ENCODE assay signal across 32 mouse cellular contexts in the genomic region with DNA sequence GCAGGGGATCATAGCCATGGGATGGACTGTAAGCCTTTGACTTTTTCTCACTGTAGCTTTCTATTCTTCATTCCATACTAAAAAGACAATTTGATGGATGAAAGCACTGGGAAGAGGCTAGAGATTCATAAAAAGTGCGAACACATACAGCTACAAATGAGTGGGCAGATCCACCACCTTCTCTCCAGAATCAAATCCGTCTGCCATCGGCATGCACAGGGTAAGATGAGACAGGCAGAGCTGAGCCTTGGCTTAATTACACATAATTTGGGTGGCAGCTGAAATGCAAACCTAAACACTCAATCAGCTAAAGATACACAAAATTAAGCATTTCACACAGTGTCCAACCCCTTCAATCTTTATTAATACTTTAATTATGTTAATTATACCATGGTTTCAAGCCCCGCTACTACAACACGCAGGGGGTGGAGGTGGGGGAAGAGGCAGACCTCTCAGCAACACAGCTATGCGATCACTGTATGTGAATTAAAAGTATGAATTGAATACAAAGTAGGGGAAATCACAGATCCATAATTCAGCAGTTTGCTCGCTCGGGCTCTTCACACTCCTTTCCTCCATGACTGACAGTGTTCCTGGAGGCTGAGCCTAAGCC.
DNase-seq lines count a peak whose midpoint lies in the region; ATAC-seq and TF ChIP-seq lines count a peak whose summit lies in the region.
"Had no signal": no experiment of that assay in that cellular context is flagged by ENCODE, and none has a peak within 500 bp of the region (broad histone marks: within the 10 kb centered on the region; RNA-seq: fewer than 3 reads in every experiment).

No protein-coding gene starts in this region.

- no peak overlapping the region for H3K27ac ChIP-seq in forebrain, embryonic 14.5 days (ENCODE audit: low read depth, low read length)
- H3K27ac ChIP-seq in forebrain, embryonic 12.5 days: no peak overlapping the region
- H3K27ac ChIP-seq in layer of hippocampus, adult 2 months: no peak overlapping the region
- H3K27ac ChIP-seq in forebrain, postnatal 0 days (ENCODE audit: low read depth, low read length): no peak overlapping the region
- no peak overlapping the region for H3K27ac ChIP-seq in hindbrain, embryonic 10.5 days
- H3K27ac ChIP-seq: heart, embryonic 13.5 days; kidney, postnatal 0 days; left cerebral cortex, adult 2 months; limb, embryonic 15.5 days; liver, embryonic 13.5 days; macrophage; midbrain, embryonic 13.5 days; neural tube, embryonic 15.5 days; stomach, postnatal 0 days had no signal

- 68% methylated on average over 8 of the region's 8 CpGs for WGBS in forebrain, embryonic 14.5 days
- WGBS in forebrain, embryonic 12.5 days: 68% methylated on average over 8 of the region's 8 CpGs
- 56% methylated on average over 8 of the region's 8 CpGs for WGBS in forebrain, postnatal 0 days
- WGBS in hindbrain, embryonic 10.5 days: 86% methylated on average over 8 of the region's 8 CpGs

- H3K4me3 ChIP-seq in forebrain, embryonic 14.5 days (ENCODE audit: low read depth, low read length): no peak overlapping the region
- no peak overlapping the region for H3K4me3 ChIP-seq in forebrain, embryonic 12.5 days (replicated peaks)
- no peak overlapping the region for H3K4me3 ChIP-seq in layer of hippocampus, adult 2 months
- no peak overlapping the region for H3K4me3 ChIP-seq in forebrain, postnatal 0 days (ENCODE audit: low read depth, low read length)
- H3K4me3 ChIP-seq in hindbrain, embryonic 10.5 days: no peak overlapping the region
- H3K4me3 ChIP-seq: heart, embryonic 13.5 days; left cerebral cortex, adult 2 months; limb, embryonic 15.5 days; liver, embryonic 13.5 days; midbrain, embryonic 13.5 days; neural tube, embryonic 15.5 days had no signal

- peak; percentile 39 for DNase-seq in forebrain, embryonic 14.5 days (ENCODE audit: low spot score)
- peak; percentile 13 for DNase-seq in layer of hippocampus, adult 2 months (ENCODE audit: low spot score in 2 of 2)
- DNase-seq in layer of hippocampus, postnatal 10 days (ENCODE audit: low spot score in 2 of 2): no peak
- no peak for DNase-seq in forebrain, postnatal 0 days
- no peak for DNase-seq in lung, postnatal 36 days
- DNase-seq in hindbrain, embryonic 10.5 days (ENCODE audit: low spot score): no peak
- DNase-seq: adrenal gland, adult 8-10 months; cerebellum, adult 11 months; cerebellum, adult 9-10 months; cerebellum, postnatal 36 days; gastrocnemius, postnatal 10 days; heart, postnatal 10 days; kidney, adult 18-20 months; kidney, postnatal 4 days; left cerebral cortex, postnatal 4 days; liver, embryonic 13.5 days; lung, adult 18-20 months; right cerebral cortex, postnatal 4 days; thymus, adult 18-20 months; thymus, postnatal 25 days had no signal

- no peaks in the 10 kb centered on the region for H3K4me1 ChIP-seq in forebrain, embryonic 14.5 days (ENCODE audit: control insufficient read depth, insufficient read depth, low read length)
- H3K4me1 ChIP-seq in forebrain, embryonic 12.5 days: no peaks in the 10 kb centered on the region
- H3K4me1 ChIP-seq in forebrain, postnatal 0 days (ENCODE audit: insufficient read depth): no peaks in the 10 kb centered on the region
- H3K4me1 ChIP-seq in hindbrain, embryonic 10.5 days (replicated peaks): no peaks in the 10 kb centered on the region
- H3K4me1 ChIP-seq: heart, embryonic 13.5 days; liver, embryonic 13.5 days; midbrain, embryonic 13.5 days; neural tube, embryonic 15.5 days had no signal

- peak; percentile 68; the same call in 1 of the 2 replicates for ATAC-seq in forebrain, embryonic 14.5 days
- no peak; the same call in 1 of the 2 replicates for ATAC-seq in forebrain, embryonic 12.5 days (ENCODE audit: low FRiP score)
- peak; percentile 36; the same call in 1 of the 2 replicates for ATAC-seq in forebrain, postnatal 0 days
- ATAC-seq: hindbrain, embryonic 16.5 days; lung, postnatal 0 days; midbrain, embryonic 13.5 days had no signal

- no peak for TF ChIP-seq CTCF in layer of hippocampus, adult 2 months (conservative IDR thresholded peaks at IDR 0.05)
- no peak for TF ChIP-seq CTCF in forebrain, postnatal 0 days (IDR thresholded peaks at IDR 0.05; ENCODE audit: low read depth)

- no peak overlapping the region for H3K9ac ChIP-seq in forebrain, embryonic 14.5 days (ENCODE audit: low read length)
- H3K9ac ChIP-seq in forebrain, embryonic 12.5 days: no peak overlapping the region
- no peak overlapping the region for H3K9ac ChIP-seq in forebrain, postnatal 0 days
- H3K9ac ChIP-seq: heart, embryonic 13.5 days; limb, embryonic 15.5 days; liver, embryonic 13.5 days; midbrain, embryonic 13.5 days; neural tube, embryonic 15.5 days had no signal

- no peak overlapping the region for H3K4me2 ChIP-seq in forebrain, embryonic 14.5 days (ENCODE audit: low read length)
- H3K4me2 ChIP-seq in forebrain, embryonic 12.5 days: no peak overlapping the region
- no peak overlapping the region for H3K4me2 ChIP-seq in forebrain, postnatal 0 days (ENCODE audit: low read depth)
- H3K4me2 ChIP-seq: heart, embryonic 13.5 days; limb, embryonic 15.5 days; liver, embryonic 13.5 days; midbrain, embryonic 13.5 days; neural tube, embryonic 15.5 days had no signal

- H3K9me3 ChIP-seq in forebrain, embryonic 14.5 days (replicated peaks; ENCODE audit: control insufficient read depth, low read length): no peaks in the 10 kb centered on the region
- H3K9me3 ChIP-seq in forebrain, embryonic 12.5 days: no peaks in the 10 kb centered on the region
- H3K9me3 ChIP-seq in forebrain, postnatal 0 days (ENCODE audit: low read length): no peaks in the 10 kb centered on the region
- no peaks in the 10 kb centered on the region for H3K9me3 ChIP-seq in hindbrain, embryonic 10.5 days
- H3K9me3 ChIP-seq: heart, embryonic 13.5 days; limb, embryonic 15.5 days; liver, embryonic 13.5 days; midbrain, embryonic 13.5 days; neural tube, embryonic 15.5 days had no signal

- peaks cover 10% of the 10 kb centered on the region; the same call in 1 of the 2 replicates for H3K27me3 ChIP-seq in forebrain, embryonic 14.5 days (replicated peaks; ENCODE audit: control insufficient read depth, insufficient read depth, low read length)
- peaks cover 58% of the 10 kb centered on the region for H3K27me3 ChIP-seq in forebrain, embryonic 12.5 days
- no peaks in the 10 kb centered on the region; the same call in 1 of the 2 replicates for H3K27me3 ChIP-seq in forebrain, postnatal 0 days (ENCODE audit: insufficient read depth, low read length)
- no peaks in the 10 kb centered on the region for H3K27me3 ChIP-seq in hindbrain, embryonic 10.5 days (ENCODE audit: insufficient read depth, poor library complexity, severe bottlenecking)
- H3K27me3 ChIP-seq: heart, embryonic 13.5 days; limb, embryonic 15.5 days; liver, embryonic 13.5 days; midbrain, embryonic 13.5 days; neural tube, embryonic 15.5 days had no signal

- no peaks in the 10 kb centered on the region for H3K36me3 ChIP-seq in forebrain, embryonic 14.5 days (ENCODE audit: control insufficient read depth, insufficient read depth, low read length)
- H3K36me3 ChIP-seq in forebrain, embryonic 12.5 days (replicated peaks): no peaks in the 10 kb centered on the region
- H3K36me3 ChIP-seq in forebrain, postnatal 0 days (ENCODE audit: insufficient read depth): no peaks in the 10 kb centered on the region
- no peaks in the 10 kb centered on the region for H3K36me3 ChIP-seq in hindbrain, embryonic 10.5 days
- H3K36me3 ChIP-seq: G1E; heart, embryonic 13.5 days; limb, embryonic 15.5 days; liver, embryonic 13.5 days; midbrain, embryonic 13.5 days; neural tube, embryonic 15.5 days had no signal

Comparison
In these comparisons a context has a peak if more than half of its experiments do, and no peak if none do; other contexts are left out.
1. DNase-seq: peak in forebrain, embryonic 14.5 days (single experiment) and layer of hippocampus, adult 2 months (2 of 2); none in layer of hippocampus, postnatal 10 days (0 of 2), forebrain, postnatal 0 days (single experiment), lung, postnatal 36 days (single experiment) and hindbrain, embryonic 10.5 days (single experiment).